Mouse (Mus musculus) NIH3T3 (cell line): ENCODE measurements around the gene Catsperz.
"Not testable (repeated sequence)": the region's sequence is repeated elsewhere in the genome, so short reads cannot be mapped to it uniquely, and the experiment has no call there.

Source experiments
- DNase-seq: peaks from one replicate; pipeline ENCODE4 v3.0.0-alpha.2; 2012; ENCODE audit warnings: low read depth

Gene Catsperz

GRCm38 (mm10) chr19:6907094-6907493, 18.1 kb downstream of the Catsperz start:
- no peak for DNase-seq

DNA sequence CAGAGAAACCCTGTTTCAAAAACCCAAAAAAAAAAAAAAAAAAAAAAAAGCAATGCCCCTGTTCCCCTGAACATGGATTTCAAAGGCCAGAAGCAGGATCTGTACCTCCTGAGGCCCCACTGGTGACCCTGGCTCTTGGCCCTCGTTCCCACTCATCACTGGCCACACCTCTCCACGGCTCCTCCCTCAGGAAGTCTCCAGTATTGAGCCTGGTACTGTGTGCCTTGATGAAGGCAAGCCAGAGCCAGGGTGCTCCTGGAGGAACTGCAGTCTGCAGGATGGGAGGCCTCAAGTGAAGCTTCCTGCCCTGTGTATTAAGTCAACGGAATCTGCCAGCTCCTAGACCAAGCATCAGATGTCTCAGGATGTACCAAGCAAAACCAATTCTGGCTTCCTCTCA, 19.0 kb downstream of the Catsperz start:
- no peak for DNase-seq

- no peak for DNase-seq
These were observed 19.6 kb downstream of the Catsperz start for GRCm38 (mm10) chr19:6905498-6906159.

GRCm38 (mm10) chr19:6904846-6905245, 20.3 kb downstream of the Catsperz start:
- DNase-seq = no peak

DNA sequence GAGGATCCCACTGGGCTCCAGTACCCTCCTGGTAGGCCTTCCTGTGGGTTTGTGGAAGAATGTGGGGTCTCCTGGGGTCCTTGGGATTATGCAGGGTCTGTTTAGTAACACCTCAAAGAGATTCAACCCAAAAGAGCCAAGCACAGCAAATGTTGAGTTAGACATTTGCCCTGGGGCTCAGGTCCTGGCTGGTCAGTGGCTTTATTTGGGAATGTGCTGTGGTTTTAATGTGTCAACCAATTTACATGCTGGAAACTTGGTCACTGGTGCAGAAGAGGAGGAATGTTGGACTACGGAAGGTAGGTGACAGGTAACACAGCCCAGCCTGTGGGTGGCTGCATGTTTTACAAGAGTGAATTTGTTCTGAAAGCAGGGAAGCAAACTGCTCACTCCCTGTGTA, 22.1 kb downstream of the Catsperz start:
- no peak for DNase-seq

DNA sequence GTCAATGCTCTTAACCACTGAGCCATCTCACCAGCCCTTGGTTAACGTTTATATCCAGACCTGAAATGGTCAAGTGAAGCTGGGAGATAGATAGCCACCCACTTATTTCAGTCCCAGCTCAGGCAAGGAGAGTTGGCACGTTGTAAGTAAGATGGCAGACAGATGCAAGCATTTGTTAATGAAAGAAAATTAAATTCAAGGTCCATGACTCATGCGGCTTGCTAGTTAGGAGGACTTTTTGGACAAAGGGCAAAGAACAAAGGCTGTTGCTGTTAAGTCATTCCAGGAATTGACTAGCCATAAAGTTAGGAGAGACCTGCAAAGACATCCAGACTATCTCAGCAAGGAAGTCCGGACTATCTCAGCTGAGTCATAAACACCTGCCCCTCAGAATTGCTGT, 25.5 kb downstream of the Catsperz start:
- no peak for DNase-seq

GRCm38 (mm10) chr19:6895608-6896305, 29.4 kb downstream of the Catsperz start:
- DNase-seq = not testable (repeated sequence)

DNA sequence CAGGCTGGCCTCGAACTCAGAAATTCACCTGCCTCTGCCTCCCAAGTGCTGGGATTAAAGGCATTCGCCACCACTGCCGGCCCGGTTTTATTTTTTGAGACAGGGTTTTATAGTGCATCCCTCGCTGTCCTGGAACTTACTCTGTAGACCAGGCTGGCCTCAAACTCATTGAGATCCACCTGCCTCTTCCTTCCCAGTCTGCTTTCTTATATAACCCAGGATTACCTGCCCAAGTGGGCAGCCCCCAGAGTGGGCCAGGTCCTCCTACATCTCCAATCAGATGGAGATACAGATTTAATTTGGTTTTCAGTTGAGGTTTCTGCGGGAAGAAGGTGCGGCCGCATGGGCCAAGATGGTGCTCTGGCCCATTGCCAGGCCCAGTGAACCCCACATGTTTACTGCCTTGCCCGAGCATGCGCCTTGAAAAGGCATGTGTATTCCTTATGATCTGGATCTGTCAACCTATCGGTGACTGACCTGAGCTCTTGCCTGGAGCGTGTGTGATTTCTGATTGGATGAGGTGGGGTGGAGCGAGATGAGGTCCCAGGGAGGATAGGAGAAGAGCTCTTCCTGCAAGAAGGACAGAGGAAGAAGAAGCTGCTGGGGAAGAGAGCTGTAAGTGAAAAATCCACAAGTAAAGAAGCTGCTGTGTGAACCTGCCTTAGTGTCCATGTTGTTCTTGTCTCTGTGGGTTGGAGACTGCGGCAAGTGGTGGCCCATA, 31.3 kb downstream of the Catsperz start:
- DNase-seq = no peak

DNA sequence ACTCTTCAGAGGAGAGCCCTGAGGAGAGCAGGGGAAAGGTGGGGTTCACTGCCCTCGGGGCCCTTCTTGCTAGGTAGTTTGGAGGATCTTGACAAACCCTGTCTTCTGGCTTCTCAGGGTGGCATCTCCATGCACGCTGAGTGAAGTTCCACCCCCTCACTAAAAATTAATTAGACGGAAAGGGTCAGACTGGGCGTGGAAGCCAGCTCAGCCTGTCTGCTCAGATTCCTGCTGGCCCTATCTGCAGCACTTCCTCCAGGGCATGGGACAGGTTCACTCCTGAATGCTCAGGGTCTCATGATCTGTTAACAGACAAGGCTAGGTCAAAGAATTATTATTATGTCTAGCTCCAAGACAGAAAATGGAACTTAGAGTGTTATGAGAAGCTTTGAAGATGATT, 32.7 kb downstream of the Catsperz start:
- no peak for DNase-seq

DNA sequence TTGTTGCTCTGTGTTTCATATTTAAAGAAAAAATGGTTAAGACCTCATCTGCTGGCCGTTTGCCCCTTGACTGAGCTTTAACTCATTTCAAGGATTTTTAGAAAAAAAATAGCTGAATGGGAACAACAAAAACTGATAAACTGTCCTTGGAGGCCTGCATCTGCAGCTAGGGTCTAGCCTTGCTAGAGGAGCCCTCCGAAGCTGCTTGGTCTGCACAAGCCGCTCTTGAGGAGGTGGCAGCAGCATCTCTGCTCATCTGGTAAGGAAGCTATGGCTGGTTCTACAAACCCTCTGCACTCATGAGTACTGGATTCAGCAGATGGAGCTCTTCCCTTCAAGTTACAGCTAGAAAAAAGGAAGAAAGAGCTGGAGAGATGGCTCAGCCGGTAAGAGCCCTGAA, 47.2 kb downstream of the Catsperz start:
- DNase-seq = no peak

GRCm38 (mm10) chr19:6876799-6877198, 48.4 kb downstream of the Catsperz start:
- peak; percentile 85 for DNase-seq

- DNase-seq = no peak
These were observed 49.3 kb downstream of the Catsperz start for GRCm38 (mm10) chr19:6875834-6876233.

DNA sequence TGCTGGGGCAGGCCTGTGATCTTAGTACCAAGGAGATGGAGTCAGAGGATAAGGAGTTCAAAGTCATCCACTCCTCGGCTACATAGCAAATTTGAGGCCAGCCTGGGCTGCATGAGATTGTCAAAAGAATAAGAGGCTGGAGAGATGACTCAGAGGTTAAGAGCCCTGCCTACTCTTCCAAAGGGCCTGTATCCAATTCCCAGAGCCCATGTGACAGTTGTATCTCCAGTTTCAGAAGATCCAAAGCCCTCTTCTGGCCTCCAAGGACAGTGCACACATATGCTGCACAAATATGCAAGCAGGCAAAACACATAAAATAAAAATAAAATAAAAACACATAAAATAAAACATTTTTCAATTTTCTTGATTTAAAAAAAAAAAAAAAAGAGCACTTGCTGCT, 50.9 kb downstream of the Catsperz start:
- DNase-seq = peak; percentile 45

DNA sequence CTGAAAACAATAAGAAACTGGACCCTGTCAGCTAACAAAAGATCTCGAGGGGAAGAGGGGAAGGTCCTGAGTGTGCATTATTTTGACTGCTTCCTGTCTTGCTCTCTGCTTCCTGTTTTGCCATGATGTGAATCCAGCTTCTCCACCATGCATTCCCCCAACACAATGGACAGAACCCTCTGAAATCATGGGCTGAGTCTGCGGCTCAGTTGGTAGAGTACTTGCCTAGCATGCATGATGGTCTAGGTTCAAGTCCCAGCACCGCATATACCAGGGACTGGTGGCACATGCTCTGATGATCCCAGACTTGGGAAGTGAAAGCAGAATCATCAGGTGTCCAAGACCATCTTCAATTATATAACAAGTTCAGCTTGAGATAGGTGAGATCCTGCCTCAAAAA, 52.5 kb downstream of the Catsperz start:
- DNase-seq = no peak
